Mouse (Mus musculus) activated CD4-positive, CD25-positive, alpha-beta regulatory T cell, adult 4 months (primary cell): Measurements from ENCODE around the gene Hbp1. TPM values are rescaled to one million over a fixed set of nuclear protein-coding genes. Genes with fewer than 3 reads are reported as not detected.

ENCODE experiments used
- ATAC-seq: one replicate; pipeline ENCODE4 v1.8.0; 2017
- polyA plus RNA-seq, 2 experiments: library from polyadenylated mRNA; unstranded; fragments of 100-300 nt; shearing (Covaris generic); gene quantifications; one replicate each; pipeline ENCODE4 v1.2.1; 2017

The Hbp1 gene
- polyA plus RNA-seq, 2 experiments from 2014 or later, result 96.5 to 144 TPM

DNA sequence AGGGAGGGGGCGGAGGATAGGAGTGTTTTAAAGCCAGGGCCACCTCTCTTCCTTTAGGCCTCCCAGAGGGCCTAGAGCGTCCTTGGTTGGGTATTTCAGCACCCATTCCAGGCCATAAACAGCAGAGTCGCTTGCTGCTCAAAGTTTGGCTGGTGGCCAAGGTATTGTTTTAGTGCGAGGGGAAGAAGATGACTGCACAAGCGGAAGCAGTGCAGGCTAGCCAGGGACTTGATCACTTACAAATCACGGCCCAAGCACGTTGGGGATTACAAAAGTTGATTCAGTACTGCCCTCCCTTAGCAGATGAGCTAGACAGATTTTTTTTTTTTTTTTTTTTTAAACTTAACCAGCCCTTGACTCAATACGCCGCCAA lies 310 bp upstream of the Hbp1 start:
- ATAC-seq, result no peak

DNA sequence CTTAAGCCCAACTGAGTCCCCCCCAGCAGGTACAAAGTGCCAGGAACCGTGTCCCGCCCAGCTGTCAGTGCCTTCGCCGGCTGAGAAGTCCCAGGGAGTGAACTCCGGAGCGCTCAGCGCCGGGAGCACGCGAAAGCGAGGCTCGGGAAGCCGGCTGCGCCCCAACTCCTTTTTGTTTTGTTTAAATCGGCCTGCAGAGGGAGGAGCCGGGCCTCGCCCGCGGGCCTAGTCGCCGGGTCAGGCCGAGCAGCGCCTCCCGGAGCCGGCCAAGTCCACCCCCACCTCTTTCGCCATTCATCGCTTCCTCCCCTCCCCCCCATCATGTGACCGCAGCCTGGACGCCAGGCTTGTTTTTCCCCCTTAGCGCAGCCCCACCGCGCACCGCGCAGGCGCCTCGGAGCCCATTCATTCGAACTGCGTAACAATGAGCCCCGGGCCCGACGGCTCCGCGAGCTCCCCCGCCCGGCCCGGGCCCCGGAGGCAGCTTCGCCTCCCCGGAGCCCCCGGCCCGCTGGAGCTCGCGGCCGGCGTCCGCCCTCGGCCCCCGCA lies 1.1 kb downstream of the Hbp1 start:
- ATAC-seq, result peak; percentile 4

DNA sequence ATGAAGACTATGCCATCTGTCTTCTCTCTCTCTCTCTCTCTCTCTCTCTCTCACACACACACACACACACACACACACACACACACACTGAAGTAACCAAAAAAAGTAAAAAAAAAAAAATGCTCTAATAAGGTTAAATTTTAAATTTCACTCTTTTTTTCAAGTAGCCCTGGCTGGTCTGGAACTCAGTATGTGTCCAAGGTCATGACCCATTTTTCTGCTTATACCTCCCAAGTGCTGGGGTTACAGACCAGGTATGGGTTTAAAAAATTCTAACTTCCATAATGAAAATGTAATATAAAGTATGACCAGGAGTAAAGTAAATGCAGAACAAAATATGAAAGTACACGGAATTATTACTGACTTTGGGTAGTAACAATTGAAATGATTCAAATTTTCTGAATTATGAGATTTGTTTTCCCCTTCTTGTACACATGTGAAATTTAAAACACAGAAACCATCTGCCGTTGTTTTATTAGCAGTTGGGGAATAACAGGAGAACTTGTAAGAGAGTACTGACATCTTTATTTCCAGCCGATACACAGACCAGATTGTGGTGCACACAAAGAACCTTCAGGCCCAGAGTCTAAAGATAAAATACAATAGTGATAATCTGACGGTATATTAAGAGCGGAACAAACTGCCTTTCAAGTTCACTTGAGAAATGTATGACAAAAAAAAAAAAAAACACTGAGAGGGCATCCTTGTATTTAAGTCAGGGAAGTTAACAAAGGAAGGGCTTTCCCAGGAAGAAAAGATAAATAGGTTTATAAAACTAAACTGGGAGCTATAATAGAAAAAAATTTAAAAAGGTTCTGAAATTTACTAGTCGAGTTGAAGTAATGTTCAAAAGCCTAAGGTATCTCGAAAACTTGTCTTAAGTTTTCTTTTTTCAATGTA lies 2.0 kb downstream of the Hbp1 start:
- no peak for ATAC-seq

- no peak for ATAC-seq
These were observed 2.9 kb downstream of the Hbp1 start for GRCm38 (mm10) chr12:31947476-31947875.

- no peak for ATAC-seq
These were observed 5.9 kb downstream of the Hbp1 start for GRCm38 (mm10) chr12:31944405-31944804.

GRCm38 (mm10) chr12:31943020-31943654 lies 7.2 kb downstream of the Hbp1 start:
- ATAC-seq, result no peak

GRCm38 (mm10) chr12:31939026-31939425 lies 11.3 kb downstream of the Hbp1 start:
- no peak for ATAC-seq

DNA sequence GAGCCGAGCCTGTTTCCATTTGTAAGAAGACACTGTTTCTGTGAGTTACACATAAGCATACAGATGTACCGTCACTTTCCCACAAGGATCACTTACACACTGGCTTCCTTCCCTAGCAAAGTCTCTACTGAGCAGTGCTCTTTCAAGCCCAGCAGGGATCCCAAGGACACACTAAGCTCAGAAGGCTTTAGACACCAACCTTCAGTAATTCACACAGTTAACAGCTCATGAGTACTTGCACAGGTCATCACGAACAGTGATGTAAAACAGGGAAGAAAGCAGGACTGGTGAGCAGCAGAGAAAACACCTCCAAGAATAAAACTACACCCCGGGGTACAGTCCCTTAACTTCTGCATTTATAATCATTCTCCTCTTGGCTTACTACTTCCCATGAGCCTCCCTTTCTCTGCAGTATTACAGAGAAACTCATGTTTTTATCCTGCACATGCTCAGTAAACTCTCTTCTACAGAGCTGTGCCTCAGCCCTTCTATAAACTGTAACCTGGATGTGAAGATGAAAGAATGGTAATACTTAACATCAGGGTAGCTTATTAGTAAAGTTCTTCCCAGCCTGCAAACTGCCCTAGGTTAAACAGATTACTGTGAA lies 11.8 kb downstream of the Hbp1 start:
- ATAC-seq, result no peak

- no peak for ATAC-seq
These were observed 12.7 kb downstream of the Hbp1 start for GRCm38 (mm10) chr12:31937613-31938012.

- no peak for ATAC-seq
These were observed 13.6 kb downstream of the Hbp1 start for GRCm38 (mm10) chr12:31936657-31937300.

- ATAC-seq, result no peak
These were observed 18.5 kb downstream of the Hbp1 start for GRCm38 (mm10) chr12:31931818-31932217.

DNA sequence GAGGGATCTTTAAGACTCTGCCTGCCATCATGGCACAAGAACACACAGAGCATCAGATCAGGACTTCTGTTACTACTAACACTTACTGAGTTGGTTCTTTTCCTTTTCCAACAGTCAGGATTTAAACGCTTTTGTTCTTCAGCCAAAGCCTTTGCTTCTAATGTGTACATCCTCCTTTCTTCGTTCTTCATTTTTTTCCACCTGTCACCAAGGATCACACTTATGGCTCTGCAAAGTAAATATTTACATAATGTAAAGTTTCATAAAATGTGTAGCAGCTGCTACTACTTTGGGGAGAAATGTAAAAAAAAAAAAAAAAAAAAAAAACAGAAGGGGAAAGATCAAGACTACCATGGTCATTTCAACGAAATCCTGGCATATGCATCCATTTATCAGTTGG lies 21.8 kb downstream of the Hbp1 start:
- no peak for ATAC-seq

DNA sequence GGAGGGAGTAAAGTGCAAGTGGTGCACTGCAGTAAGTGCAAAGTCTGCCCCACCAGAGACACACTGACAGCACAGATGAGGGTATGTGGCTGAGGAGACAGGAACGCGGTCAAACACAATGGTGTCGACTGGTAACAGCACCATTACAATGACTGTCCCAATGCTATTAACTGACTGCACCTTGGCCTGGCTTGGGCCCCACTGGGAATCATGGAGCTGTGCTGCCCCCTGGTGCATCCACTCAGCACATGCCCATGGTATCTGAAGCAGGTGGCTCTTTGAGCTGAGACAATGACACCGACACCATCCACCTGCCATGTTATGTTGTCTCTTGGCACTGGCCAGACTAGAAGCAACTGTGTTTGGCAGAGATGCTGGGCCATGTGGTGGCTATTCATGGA lies 23.7 kb downstream of the Hbp1 start:
- no peak for ATAC-seq

GRCm38 (mm10) chr12:31925343-31925742 lies 25.0 kb downstream of the Hbp1 start:
- ATAC-seq, result no peak

GRCm38 (mm10) chr12:31924135-31924534 lies 26.2 kb downstream of the Hbp1 start:
- ATAC-seq, result no peak

GRCm38 (mm10) chr12:31920464-31921405 lies 29.6 kb downstream of the Hbp1 start:
- no peak for ATAC-seq

DNA sequence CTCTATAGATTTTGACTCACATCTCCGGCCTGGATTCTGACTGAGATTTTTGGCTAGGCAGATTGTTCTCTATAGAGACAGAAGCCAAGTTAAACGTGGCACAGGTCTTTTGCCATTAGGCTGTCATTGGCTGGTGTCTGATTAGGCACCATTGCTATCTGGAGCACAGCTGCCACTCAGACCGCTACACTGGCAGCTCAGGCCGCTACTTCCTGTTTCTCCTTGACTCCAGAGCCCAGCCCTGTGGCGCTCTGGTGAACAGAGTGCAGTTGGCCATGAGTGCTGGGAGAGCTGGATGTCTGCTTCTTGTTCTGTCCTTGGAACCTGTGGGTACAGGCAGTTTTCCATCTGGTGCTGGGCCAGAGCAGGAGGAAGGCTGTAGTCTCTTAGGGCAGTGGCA lies 33.1 kb downstream of the Hbp1 start:
- ATAC-seq, result no peak

DNA sequence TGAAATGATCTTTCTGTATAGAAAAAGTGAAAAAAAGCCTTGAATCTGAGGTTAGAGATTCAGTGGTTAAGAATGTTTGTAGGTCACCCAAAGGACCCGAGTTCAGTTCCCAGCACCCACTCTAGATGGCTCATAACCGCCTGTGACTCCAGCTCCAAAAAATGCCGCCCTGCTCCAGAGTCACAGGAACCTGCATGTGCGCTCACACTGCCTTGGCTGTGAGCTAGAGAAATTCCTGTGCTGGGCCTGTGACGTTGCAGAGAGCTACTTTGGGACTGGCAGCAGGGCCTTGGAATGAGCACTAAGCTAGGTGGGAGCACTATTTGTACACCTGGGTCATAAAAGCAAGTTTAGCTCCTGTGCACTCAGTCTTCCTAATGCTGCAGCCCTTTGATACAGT lies 33.6 kb downstream of the Hbp1 start:
- ATAC-seq, result no peak

DNA sequence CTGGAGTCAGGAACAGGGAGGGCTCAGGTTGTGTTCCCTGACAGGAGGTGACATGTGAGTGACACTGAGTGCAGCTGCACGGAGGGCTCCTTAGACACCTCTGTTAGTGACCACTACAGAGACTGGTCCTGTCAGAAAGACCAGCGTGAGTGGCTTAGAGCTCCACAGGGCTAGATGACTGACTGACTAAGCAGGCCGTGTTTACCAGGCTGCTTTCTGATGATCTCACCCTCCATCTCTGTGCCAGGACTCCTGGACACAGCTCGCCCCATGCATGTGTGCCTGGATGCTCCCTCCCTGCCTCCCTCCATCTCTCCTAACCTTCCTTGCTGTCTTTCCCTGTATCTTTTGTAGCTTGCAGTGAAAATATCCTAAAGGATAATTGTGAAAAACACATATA lies 36.7 kb downstream of the Hbp1 start:
- no peak for ATAC-seq

DNA sequence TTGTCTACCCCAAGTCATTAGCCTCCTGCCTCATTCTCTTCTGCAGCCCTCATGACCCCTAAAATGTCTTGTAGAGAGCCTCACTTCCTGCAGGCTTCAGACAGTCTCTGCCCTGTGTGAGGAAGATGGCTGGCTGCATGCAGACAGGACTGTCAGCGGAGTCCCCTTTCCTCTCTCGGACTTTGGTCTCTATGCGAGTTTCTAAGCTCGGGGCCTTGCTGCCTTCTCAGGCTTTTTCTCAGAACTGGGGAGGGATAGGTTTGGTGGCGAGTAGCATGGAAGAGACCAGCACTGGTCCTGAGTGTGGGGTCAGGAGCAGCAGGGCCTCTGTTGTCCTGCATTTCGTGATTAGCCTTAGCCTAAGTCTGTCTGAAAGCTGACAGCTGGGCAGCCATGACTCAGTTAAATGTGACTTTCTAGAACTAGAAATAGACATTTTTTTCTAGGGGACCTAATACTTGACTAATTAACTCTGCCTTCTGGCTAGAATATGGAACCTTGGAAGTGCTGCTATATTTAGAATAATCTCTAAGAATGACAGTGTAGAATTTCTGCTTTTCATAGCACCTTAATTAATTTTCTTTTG lies 37.3 kb downstream of the Hbp1 start:
- ATAC-seq, result no peak

DNA sequence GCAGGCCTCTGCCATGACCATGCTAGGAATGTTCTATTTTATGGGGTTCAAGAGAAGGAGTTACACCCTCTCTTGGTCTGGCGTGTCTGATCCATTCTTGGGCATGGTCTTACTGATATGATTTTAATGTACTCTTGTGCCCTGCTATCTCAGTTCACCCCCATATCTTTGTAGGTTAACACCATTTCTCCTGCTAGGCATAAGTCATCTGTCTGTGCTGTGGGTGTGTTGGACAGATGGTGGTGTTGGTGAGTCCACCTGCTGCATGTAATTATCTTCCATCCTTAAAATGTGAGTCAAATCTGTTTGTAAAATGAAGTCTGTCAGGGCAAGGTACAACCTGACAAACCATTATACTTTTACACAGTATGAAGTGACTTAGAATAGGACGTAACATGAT lies 42.9 kb downstream of the Hbp1 start:
- ATAC-seq, result no peak
